Mouse (Mus musculus): ENCODE data around the gene Ccdc36. TPM values are rescaled to one million over a fixed set of nuclear protein-coding genes. Genes with fewer than 3 reads are reported as not detected.

Gene Ccdc36
- polyA plus RNA-seq, 1 experiment from 2014 or later = 0.08 TPM

DNA sequence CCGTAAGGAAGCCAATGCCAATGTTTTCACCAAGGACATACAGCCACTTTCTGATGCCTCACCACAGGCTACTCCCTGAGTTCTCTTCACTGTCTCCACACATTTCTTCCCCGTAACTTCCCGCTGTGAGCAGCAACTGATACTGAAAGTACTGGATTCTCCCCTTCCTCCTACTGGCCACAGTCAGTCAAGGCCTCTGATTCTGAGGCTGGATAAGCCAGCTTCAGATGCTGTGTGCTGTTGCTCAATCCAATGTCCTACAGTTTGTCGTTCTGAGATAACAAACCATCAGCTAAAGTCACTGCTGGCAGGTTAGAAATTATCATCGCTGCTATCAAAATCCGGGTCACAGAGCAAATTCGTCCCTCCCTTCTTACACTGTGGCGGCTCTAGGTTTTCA, 23.8 kb downstream of the Ccdc36 start:
- Histone ChIP-seq H3K4me2 (ENCODE audit: low read depth, low read length) (no peak overlapping the region), H3K9ac (replicated peaks) (no peak overlapping the region; the same call in 1 of the 2 replicates), H3K27me3 (ENCODE audit: insufficient read depth, low read length) (no peaks in the 10 kb centered on the region), H3K4me3 (ENCODE audit: low read depth, low read length) (no peak overlapping the region), H3K36me3 (replicated peaks; ENCODE audit: insufficient read depth, low read length) (no peaks in the 10 kb centered on the region), H3K4me1 (ENCODE audit: insufficient read depth) (no peaks in the 10 kb centered on the region; the same call in 1 of the 2 replicates), H3K9me3 (ENCODE audit: low read length) (no peaks in the 10 kb centered on the region), H3K27ac (ENCODE audit: low read depth) (no peak overlapping the region)
- WGBS (ENCODE audit: insufficient replicate concordance) = 46% methylated on average over 8 of the region's 8 CpGs
- no peak for TF ChIP-seq EP300 (IDR thresholded peaks at IDR 0.05; ENCODE audit: low read depth)
- ATAC-seq = peak; percentile 31; the same call in 1 of the 2 replicates
- DNase-seq = no peak

DNA sequence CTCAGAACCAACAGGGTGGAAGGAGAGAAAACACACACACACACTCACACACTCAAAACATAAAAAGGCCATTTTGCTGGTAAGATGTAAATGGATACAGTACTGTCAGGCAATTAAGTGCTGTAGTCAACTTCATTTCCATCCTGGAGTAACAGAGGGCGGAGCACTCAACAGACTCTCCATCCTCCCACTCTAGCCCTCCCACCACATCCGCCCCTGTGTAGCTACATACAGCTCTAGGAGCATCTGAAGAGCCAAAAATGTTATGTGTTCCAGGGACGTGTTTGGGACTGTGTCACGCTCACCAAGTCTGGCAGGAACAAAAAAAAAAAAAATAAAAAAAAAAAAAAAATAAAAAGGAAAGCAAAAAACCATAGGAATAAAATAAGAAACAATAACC, 25.2 kb downstream of the Ccdc36 start:
- Histone ChIP-seq H3K4me1 (ENCODE audit: insufficient read depth) (no peaks in the 10 kb centered on the region; the same call in 1 of the 2 replicates), H3K9me3 (ENCODE audit: low read length) (no peaks in the 10 kb centered on the region), H3K27ac (ENCODE audit: low read depth) (no peak overlapping the region), H3K27me3 (ENCODE audit: insufficient read depth, low read length) (no peaks in the 10 kb centered on the region), H3K4me2 (ENCODE audit: low read depth, low read length) (no peak overlapping the region), H3K9ac (replicated peaks) (no peak overlapping the region), H3K36me3 (replicated peaks; ENCODE audit: insufficient read depth, low read length) (no peaks in the 10 kb centered on the region), H3K4me3 (ENCODE audit: low read depth, low read length) (no peak overlapping the region)
- TF ChIP-seq CTCF (IDR thresholded peaks at IDR 0.05; ENCODE audit: low read depth) = no peak
- no peak for TF ChIP-seq EP300 (IDR thresholded peaks at IDR 0.05; ENCODE audit: low read depth)
- DNase-seq (no peak), ATAC-seq (no peak)
- WGBS (ENCODE audit: insufficient replicate concordance) = 81% methylated on average over 4 of the region's 4 CpGs

DNA sequence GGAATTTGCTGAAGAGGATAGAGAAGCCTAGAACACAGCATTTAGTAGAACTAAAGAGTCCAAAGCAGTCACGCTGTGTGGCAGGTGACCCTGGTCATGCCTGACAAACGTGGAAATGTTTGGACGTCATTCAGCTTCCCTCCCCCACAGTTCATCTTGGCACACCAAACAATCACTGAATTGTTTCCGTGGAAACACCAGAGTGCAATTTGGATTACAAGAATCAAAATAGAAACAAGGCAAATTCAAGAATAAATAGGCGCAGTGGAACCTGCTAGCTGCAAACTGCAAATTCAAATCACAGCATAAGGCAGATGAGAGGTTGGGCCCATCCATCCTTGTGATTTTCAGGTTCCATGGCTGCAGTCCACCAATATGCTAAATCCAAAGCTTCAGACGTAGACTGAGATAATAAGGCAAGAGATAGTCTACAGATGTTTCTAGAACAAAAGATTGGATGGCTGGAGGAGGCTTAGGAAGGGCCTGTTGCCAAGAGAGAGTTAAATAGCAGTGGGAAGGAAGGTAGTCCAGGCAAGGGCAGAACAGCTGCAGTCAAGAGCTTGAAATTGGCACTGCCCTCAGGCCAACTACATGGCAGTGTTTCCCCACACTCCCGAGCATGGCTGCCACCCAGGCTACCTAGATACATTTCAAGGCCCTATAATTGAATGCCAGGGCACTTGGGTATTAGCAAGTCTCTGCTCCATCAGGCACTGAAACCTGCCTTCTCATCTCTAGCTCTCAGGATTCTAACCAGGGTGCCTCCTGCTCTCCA, 26.9 kb downstream of the Ccdc36 start:
- Histone ChIP-seq H3K36me3 (replicated peaks; ENCODE audit: insufficient read depth, low read length) (no peaks in the 10 kb centered on the region), H3K27me3 (ENCODE audit: insufficient read depth, low read length) (no peaks in the 10 kb centered on the region), H3K27ac (ENCODE audit: low read depth) (no peak overlapping the region), H3K4me3 (ENCODE audit: low read depth, low read length) (no peak overlapping the region), H3K9me3 (ENCODE audit: low read length) (no peaks in the 10 kb centered on the region), H3K4me1 (ENCODE audit: insufficient read depth) (no peaks in the 10 kb centered on the region; the same call in 1 of the 2 replicates), H3K4me2 (ENCODE audit: low read depth, low read length) (no peak overlapping the region), H3K9ac (replicated peaks) (no peak overlapping the region)
- 76% methylated on average over 7 of the region's 7 CpGs for WGBS (ENCODE audit: insufficient replicate concordance)
- ATAC-seq = no peak
- TF ChIP-seq EP300 (IDR thresholded peaks at IDR 0.05; ENCODE audit: low read depth) (no peak), CTCF (IDR thresholded peaks at IDR 0.05; ENCODE audit: low read depth) (no peak)
- no peak for DNase-seq

DNA sequence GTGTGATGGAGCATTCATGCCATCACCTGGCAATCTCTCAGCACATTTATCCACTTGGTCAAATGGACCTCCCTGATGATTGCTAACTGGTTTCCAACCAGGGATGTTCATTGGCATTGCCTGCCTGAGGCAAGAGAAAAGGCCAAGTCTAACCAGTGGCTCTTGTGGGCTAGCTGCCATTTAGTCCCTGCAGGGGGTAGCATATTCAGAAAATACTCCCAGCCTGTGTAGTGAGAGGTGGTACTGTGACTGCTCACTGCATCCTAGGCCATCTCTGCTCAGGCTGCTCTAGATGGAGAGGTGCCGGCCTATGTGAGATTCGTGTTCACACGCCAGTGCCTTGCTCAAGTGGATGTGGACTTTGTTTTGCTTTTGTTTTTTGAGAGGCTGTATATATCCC, 30.0 kb downstream of the Ccdc36 start:
- no peaks in the 10 kb centered on the region for H3K36me3 ChIP-seq (replicated peaks; ENCODE audit: insufficient read depth, low read length)
- no peak overlapping the region for H3K9ac ChIP-seq (replicated peaks)
- H3K4me3 ChIP-seq (ENCODE audit: low read depth, low read length) = no peak overlapping the region
- TF ChIP-seq EP300 (IDR thresholded peaks at IDR 0.05; ENCODE audit: low read depth) = no peak
- no peak for TF ChIP-seq CTCF (IDR thresholded peaks at IDR 0.05; ENCODE audit: low read depth)
- DNase-seq = no peak
- H3K27ac ChIP-seq (ENCODE audit: low read depth) = no peak overlapping the region
- 93% methylated on average over 3 of the region's 3 CpGs for WGBS (ENCODE audit: insufficient replicate concordance)
- H3K4me1 ChIP-seq (ENCODE audit: insufficient read depth) = no peaks in the 10 kb centered on the region
- no peak for ATAC-seq
- no peaks in the 10 kb centered on the region for H3K9me3 ChIP-seq (ENCODE audit: low read length)
- H3K27me3 ChIP-seq (ENCODE audit: insufficient read depth, low read length) = no peaks in the 10 kb centered on the region
- H3K4me2 ChIP-seq (ENCODE audit: low read depth, low read length) = no peak overlapping the region

DNA sequence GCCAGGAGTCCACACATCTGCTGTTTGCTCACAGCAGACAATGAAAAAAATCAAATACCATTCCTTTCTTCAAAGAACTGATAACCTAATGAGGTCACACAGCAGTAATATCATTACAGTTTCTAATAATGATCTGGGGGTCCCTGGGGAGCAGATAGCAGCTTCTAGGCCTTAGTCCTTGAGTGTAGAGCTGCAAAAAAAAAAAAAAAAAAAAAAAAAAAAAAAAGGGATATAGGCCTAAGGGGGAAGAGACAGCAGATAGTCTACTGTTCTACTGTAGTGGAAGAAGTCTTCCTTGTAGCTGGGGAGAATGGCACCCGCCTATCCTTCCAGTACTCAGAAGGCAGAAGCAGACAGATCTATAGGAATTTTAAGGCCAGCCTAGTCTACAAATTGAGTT, 32.9 kb downstream of the Ccdc36 start:
- no peak overlapping the region for H3K4me2 ChIP-seq (ENCODE audit: low read depth, low read length)
- peaks cover 20% of the 10 kb centered on the region for H3K36me3 ChIP-seq (replicated peaks; ENCODE audit: insufficient read depth, low read length)
- H3K27me3 ChIP-seq (ENCODE audit: insufficient read depth, low read length) = no peaks in the 10 kb centered on the region
- H3K4me3 ChIP-seq (ENCODE audit: low read depth, low read length) = no peak overlapping the region
- DNase-seq (no peak), ATAC-seq (no peak)
- no peak overlapping the region for H3K9ac ChIP-seq (replicated peaks)
- no peaks in the 10 kb centered on the region for H3K9me3 ChIP-seq (ENCODE audit: low read length)
- TF ChIP-seq CTCF (IDR thresholded peaks at IDR 0.05; ENCODE audit: low read depth) = no peak
- no peak for TF ChIP-seq EP300 (IDR thresholded peaks at IDR 0.05; ENCODE audit: low read depth)
- no peak overlapping the region for H3K27ac ChIP-seq (ENCODE audit: low read depth)
- no peaks in the 10 kb centered on the region for H3K4me1 ChIP-seq (ENCODE audit: insufficient read depth)
- WGBS (ENCODE audit: insufficient replicate concordance) = 90% methylated on average over 1 of the region's 1 CpGs

DNA sequence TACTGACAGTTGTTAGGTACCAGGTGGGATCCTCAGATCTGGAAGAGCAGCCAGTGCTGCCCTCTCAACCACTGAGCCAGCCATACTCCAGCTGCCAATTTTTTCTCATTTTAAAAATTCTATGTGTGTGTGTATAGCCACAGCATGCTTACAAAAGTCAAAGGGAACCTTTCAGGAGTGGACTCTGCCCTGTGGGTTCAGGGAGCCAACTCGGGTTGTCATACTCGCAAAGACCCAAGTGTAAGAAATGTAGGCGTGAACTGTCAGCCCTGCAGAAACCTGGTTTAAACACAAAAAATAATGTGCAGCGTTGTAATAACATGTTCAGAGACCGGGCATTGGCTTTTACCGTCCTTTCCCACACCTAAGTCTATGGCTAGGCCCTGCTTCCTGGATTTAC, 34.1 kb downstream of the Ccdc36 start:
- WGBS (ENCODE audit: insufficient replicate concordance) = 83% methylated on average over 6 of the region's 6 CpGs
- Histone ChIP-seq H3K9ac (replicated peaks) (no peak overlapping the region), H3K4me3 (ENCODE audit: low read depth, low read length) (no peak overlapping the region), H3K27me3 (ENCODE audit: insufficient read depth, low read length) (no peaks in the 10 kb centered on the region), H3K9me3 (ENCODE audit: low read length) (no peaks in the 10 kb centered on the region), H3K27ac (ENCODE audit: low read depth) (no peak overlapping the region), H3K4me1 (ENCODE audit: insufficient read depth) (no peaks in the 10 kb centered on the region), H3K4me2 (ENCODE audit: low read depth, low read length) (no peak overlapping the region), H3K36me3 (replicated peaks; ENCODE audit: insufficient read depth, low read length) (peaks cover 28% of the 10 kb centered on the region)
- DNase-seq = no peak
- TF ChIP-seq EP300 (IDR thresholded peaks at IDR 0.05; ENCODE audit: low read depth) = no peak
- TF ChIP-seq CTCF (IDR thresholded peaks at IDR 0.05; ENCODE audit: low read depth) = no peak
- no peak for ATAC-seq

Data from liver, postnatal 0 days (tissue).